Mouse (Mus musculus) E14TG2a.4 (cell line): Measurements from ENCODE around the gene Snx6.

Experiments used
- H3K27me3 ChIP-seq: 2 replicates; pipeline ENCODE4 v1.6.1; 2014; ENCODE audit warnings: low read length, control low read depth; ENCODE audit not compliant: insufficient read depth
- H3K36me3 ChIP-seq: 2 replicates; pipeline ENCODE4 v1.6.1; 2014; ENCODE audit warnings: low read length, control low read depth; ENCODE audit not compliant: insufficient read depth
- H3K4me1 ChIP-seq: replicated peaks from 2 replicates; pipeline ENCODE4 v1.6.1; 2014; ENCODE audit warnings: low read depth, low read length, control low read depth
- H3K4me3 ChIP-seq: replicated peaks from 2 replicates; pipeline ENCODE4 v1.5.1; 2014; ENCODE audit warnings: mild to moderate bottlenecking, low read length
- H3K9me3 ChIP-seq: 2 replicates; pipeline ENCODE4 v1.6.1; 2014; ENCODE audit warnings: low read length, control low read depth
- CTCF ChIP-seq: conservative IDR thresholded peaks from 2 replicates; pipeline ENCODE4 v1.5.1; 2014; ENCODE audit warnings: low read length
- NANOG ChIP-seq: IDR thresholded peaks from 2 replicates; pipeline ENCODE4 v1.6.1; 2014; ENCODE audit warnings: borderline replicate concordance, low read length, mixed read lengths
- POU5F1 ChIP-seq: IDR thresholded peaks from 2 replicates; pipeline ENCODE4 v1.6.1; 2014; ENCODE audit warnings: low read length, borderline replicate concordance

The Snx6 gene

GRCm38 (mm10) chr12:54830574-54830973, 35.1 kb upstream of the Snx6 start:
- TF ChIP-seq CTCF = peak; percentile 83
- no peak for TF ChIP-seq POU5F1
- Histone ChIP-seq H3K36me3 (no peaks in the 10 kb centered on the region), H3K4me1 (peaks cover 22% of the 10 kb centered on the region), H3K27me3 (0 out of 2 replicates have a peak, but pooled peaks cover 6% of the 10 kb centered on the region), H3K4me3 (no peak overlapping the region), H3K9me3 (no peaks in the 10 kb centered on the region)

DNA sequence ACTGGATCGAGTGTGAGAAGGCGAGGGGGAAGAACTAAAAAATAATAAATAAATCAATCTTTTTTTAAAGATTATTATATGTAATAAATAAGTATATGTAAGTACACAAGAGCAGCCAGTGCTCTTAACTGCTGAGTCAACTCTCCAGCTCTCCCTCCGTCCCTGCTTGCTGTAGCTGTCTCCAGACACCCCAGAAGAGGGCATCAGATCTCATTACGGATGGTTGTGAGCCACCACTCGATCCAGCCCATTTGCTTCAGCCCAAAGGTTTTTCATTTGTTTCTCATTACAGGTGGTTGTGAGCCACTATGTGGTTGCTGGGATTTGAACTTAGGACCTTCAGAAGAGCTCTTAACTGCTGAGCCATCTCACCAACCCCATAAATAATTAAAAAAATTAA, 34.4 kb upstream of the Snx6 start:
- no peak overlapping the region for H3K4me3 ChIP-seq
- no peaks in the 10 kb centered on the region for H3K9me3 ChIP-seq
- TF ChIP-seq POU5F1 = no peak
- no peak for TF ChIP-seq CTCF
- TF ChIP-seq NANOG = no peak
- peaks cover 15% of the 10 kb centered on the region for H3K4me1 ChIP-seq
- no peaks in the 10 kb centered on the region for H3K36me3 ChIP-seq
- 0 out of 2 replicates have a peak, but pooled peaks cover 6% of the 10 kb centered on the region for H3K27me3 ChIP-seq

GRCm38 (mm10) chr12:54828043-54828442, 32.5 kb upstream of the Snx6 start:
- Histone ChIP-seq H3K4me3 (no peak overlapping the region), H3K4me1 (peaks cover 4% of the 10 kb centered on the region; the same call in 1 of the 2 replicates), H3K27me3 (0 out of 2 replicates have a peak, but pooled peaks cover 6% of the 10 kb centered on the region), H3K9me3 (no peaks in the 10 kb centered on the region), H3K36me3 (no peaks in the 10 kb centered on the region)
- TF ChIP-seq POU5F1 (no peak), CTCF (no peak), NANOG (no peak)

DNA sequence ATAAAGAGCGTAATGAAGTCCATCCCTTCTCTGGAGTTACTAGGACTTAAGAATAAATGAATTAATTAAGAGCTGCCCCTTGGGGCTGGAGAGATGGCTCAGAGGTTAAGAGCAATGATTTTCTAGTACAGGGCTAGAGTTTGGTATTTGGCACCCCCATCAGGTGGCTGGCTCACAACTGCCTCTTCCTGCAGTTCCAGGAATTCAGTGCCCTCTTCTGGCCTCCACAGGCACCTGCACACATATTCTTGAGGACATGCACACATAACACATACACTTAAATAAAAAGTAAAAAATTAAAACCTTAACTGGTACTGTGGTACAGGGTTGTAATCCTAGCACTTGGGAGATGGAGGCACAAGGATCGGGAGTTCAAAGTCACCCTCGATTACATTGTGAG, 29.7 kb upstream of the Snx6 start:
- H3K27me3 ChIP-seq = 0 out of 2 replicates have a peak, but pooled peaks cover 6% of the 10 kb centered on the region
- TF ChIP-seq POU5F1 (no peak), CTCF (peak; percentile 66)

DNA sequence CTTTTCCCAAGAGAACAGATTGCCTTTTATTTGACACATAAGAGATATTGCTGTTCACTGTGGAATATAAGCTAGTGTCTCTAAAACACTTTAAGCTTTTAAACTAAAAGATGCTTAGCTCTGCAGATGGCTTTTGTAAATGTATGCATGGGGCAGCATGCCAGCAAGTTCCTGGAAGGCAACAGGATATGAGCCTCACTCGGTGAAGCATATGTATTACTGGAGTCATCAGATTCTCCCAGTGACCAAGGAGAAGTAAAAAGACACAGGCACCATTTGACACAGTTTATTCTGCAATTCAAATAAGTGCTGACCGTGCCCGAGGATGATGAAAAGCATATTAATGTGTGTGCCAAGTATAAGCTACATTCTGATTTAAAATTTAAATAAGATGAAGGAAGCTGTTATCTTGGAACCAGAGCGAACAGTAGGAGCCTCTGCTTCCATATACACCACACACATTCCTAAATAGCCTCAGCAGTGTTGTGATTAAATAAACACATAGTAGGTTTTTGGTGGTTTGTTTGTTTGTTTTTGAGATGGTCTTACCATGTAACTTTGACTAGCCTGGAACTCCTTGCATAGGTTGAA, 27.4 kb upstream of the Snx6 start:
- peaks cover 12% of the 10 kb centered on the region for H3K4me1 ChIP-seq
- no peaks in the 10 kb centered on the region for H3K9me3 ChIP-seq
- H3K4me3 ChIP-seq = no peak overlapping the region
- no peak for TF ChIP-seq CTCF
- no peak for TF ChIP-seq NANOG
- no peaks in the 10 kb centered on the region for H3K36me3 ChIP-seq
- H3K27me3 ChIP-seq = 0 out of 2 replicates have a peak, but pooled peaks cover 4% of the 10 kb centered on the region

More for the DNA sequence above, 29.7 kb upstream of the Snx6 start:
- H3K9me3 ChIP-seq = no peaks in the 10 kb centered on the region
- H3K4me1 ChIP-seq = peaks cover 10% of the 10 kb centered on the region
- no peaks in the 10 kb centered on the region for H3K36me3 ChIP-seq
- H3K4me3 ChIP-seq = no peak overlapping the region

GRCm38 (mm10) chr12:54820684-54821161, 25.2 kb upstream of the Snx6 start:
- Histone ChIP-seq H3K4me1 (peaks cover 12% of the 10 kb centered on the region), H3K36me3 (no peaks in the 10 kb centered on the region), H3K27me3 (no peaks in the 10 kb centered on the region), H3K4me3 (no peak overlapping the region), H3K9me3 (no peaks in the 10 kb centered on the region)
- TF ChIP-seq NANOG (no peak), POU5F1 (no peak), CTCF (no peak)

GRCm38 (mm10) chr12:54819181-54819935, 23.9 kb upstream of the Snx6 start:
- Histone ChIP-seq H3K4me1 (peaks cover 17% of the 10 kb centered on the region), H3K9me3 (no peaks in the 10 kb centered on the region), H3K4me3 (no peak overlapping the region), H3K27me3 (no peaks in the 10 kb centered on the region), H3K36me3 (no peaks in the 10 kb centered on the region)
- TF ChIP-seq CTCF (no peak), POU5F1 (no peak), NANOG (no peak)

DNA sequence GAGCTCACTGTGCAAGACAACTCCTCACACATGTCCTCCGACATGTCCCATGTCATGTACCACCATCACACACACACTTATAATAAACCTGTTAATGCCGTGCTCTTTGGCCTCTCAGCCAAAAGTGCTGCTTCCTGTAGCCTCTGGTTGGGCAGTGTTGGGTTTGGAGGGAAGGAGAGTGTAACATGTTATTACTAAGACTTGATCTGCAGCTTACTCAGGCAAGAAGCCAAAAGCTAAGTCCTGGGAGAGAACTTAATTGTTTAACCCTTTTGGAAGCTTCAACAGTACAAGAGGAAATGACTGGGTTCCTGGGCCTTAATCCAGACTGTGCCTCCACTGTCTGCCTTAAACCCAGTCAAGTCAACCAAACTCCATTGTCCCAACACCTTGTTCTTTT, 14.6 kb upstream of the Snx6 start:
- Histone ChIP-seq H3K4me3 (no peak overlapping the region), H3K9me3 (no peaks in the 10 kb centered on the region), H3K4me1 (peaks cover 27% of the 10 kb centered on the region), H3K36me3 (no peaks in the 10 kb centered on the region), H3K27me3 (no peaks in the 10 kb centered on the region)
- TF ChIP-seq NANOG (no peak), POU5F1 (no peak), CTCF (no peak)
